Mouse (Mus musculus) C3H10T1/2 (cell line): Measurements from ENCODE around the gene Methig1. TPM values are rescaled to one million over a fixed set of nuclear protein-coding genes. Genes with fewer than 3 reads are reported as not detected.

Source experiments
- polyA plus RNA-seq, 2 experiments: library from polyadenylated mRNA; unstranded; fragments of >200 nt; fragmentation: generic; extraction: Trizol; gene quantifications; one replicate each; pipeline ENCODE4 v1.2.1; 2012; ENCODE audit warnings: missing spikeins in 2 of 2

The Methig1 gene
- polyA plus RNA-seq: under 1 TPM in 1 of 2 experiments, not detected in 1; 0.07 TPM

GRCm38 (mm10) chr15:100352711-100353250, at the start of gene Methig1, which contains the start of gene Mettl7a2:
Gene Methig1 (plus strand): TSS chr15:100353149.
Gene Mettl7a2 (plus strand): TSS chr15:100353200.

DNA sequence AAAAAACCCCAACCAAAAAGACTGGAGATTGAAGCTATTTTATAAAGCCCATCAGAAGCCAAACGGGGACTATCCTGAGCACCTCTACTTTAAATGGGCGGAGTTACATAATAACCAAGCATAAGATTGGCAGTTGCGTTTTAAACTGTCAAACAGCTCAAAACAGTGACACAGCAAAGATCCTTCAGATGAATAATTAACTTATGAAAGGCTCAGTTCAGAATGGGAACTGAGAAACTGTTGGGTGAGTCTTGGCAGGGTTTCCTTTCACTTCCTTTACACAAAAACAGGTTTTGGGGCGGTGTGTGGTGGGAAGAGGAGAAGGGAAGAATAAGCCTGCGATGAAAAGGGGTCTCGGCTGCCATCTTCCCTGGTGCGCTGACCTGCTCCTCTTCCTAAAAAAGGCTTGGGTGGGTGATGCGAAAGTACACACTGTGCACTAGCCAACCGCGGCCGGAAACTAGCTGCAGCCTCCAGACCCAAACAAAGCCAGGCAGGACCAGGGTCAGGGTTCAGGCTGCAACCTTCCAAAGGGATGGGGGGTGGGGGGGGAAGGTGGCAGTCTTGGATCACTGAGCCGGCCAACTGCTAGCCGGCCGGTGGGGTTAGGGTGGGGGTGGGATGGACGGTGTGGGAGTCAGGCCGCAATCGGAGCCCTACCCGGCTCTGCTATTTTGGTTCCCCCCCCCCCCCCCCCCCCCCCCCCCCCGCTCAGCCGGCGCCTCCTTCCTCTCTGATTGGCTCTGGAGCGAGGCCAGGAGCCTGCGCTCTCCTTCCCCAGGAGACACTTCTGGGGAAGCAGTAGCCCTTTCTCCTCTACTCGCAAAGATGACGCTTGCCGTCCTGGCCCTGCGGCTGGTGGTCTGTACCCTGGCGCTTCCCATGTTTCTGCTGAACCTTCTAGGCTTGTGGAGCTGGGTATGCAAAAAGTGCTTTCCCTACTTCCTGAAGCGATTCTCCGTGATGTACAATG, 48.6 kb upstream of the Methig1 start, which contains the start of gene Mettl7a1:
Mettl7a1 (plus strand) TSS at position 122 of the 973 bp plus-strand sequence.

GRCm38 (mm10) chr15:100334629-100335028, 18.3 kb upstream of the Methig1 start, which contains the start of gene Mettl7a3:
Gene Mettl7a3 (plus strand): TSS chr15:100334929.

DNA sequence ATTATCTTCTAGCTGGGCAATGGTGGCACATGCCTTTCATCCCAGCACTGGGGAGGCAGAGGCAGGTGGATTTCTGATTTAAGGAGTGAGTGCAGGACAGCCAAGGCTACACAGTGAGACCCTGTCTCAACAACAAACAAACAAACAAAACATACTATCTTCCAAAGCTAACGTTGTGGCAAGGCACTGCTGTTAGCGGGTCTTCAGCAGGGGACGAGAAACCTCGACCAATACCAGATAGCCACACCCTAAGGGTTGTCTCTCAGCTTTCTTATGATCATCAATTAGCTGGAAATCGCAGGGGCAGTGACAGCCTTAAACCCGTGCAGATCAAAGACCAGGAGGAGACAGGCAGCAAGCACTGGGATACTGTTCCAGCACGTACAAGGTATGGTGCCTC, 11.3 kb downstream of the Methig1 start, which contains the start of gene Higd1c:
Higd1c (plus strand) TSS at position 301 of the 400 bp plus-strand sequence.

DNA sequence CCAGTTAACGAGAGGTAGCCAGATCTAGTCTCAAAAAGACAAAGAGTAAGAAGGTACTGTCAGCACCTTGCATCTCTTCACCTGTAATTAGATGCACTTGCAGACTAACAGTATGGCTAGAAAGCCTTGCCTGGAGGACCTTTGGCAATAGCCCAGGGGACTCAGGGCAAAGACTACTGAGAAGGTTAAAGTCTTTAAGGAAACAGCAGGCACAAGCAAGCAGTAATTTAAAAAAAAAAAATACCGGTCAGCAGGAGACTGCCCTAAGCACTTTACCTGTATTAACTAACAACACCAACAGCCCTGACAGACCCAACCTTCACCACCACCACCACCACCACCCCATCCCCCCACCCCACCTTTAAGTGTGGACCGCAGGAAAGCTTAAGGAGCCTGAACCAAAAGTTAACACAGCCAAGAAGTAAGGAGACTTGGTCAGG, 68.8 kb downstream of the Methig1 start, which contains the start of gene Gm5475:
Gm5475 (plus strand) TSS at position 390 of the 440 bp plus-strand sequence.

DNA sequence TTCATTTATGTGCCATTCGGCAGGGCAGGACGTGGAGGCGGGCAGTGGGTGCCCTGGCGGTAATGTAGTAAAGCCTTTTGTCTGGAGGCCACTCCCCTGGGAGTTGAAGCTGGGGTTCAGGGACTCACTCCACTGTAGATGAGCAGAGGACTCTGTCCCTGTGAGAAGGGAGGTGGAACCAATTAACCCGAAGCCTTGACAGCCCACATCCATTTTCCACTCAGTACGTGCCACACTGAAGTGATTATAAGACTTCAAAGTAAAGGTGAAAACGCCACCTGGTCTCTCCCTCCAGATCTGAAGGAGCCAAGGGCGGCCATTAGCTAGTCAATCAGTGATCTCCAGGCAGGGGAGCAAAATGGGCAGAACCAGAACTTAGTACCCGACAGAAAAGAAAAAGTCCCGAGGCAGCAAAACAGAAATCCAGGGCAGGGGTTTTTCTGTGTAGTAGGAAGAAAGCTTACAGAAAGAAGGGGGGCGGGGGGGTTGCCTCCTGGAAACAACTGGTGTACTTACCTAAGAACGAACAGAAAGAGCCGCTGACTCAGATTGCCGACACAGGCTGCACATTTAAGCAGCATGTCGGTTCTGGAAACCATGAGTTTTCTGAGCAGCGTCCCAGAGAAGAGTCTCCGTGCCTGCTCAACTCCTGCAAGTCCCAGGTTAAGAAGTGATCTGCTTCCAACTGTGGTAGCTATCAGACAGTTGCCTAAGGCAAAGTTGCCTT, 71.6 kb downstream of the Methig1 start, which contains the start of gene Slc11a2:
Slc11a2 (minus strand) TSS at position 677 of the 727 bp plus-strand sequence.

Other genes with a start within 250 kb of the Methig1 start
- 10 to 100 TPM in 1 of 2 experiments, 1 to 10 TPM in 1; 2.3 to 15.4 TPM for gene Atf1, start 125.3 kb upstream of the Methig1 start, polyA plus RNA-seq
- not detected for gene Tmprss12, start 72.3 kb upstream of the Methig1 start, polyA plus RNA-seq
- gene Mettl7a1, start 49.0 kb upstream of the Methig1 start, polyA plus RNA-seq: 10 to 100 TPM in 1 of 2 experiments, 1 to 10 TPM in 1; 2.0 to 49.4 TPM
- gene Mettl7a3, start 18.2 kb upstream of the Methig1 start, polyA plus RNA-seq: under 1 TPM in 1 of 2 experiments, not detected in 1; 0.11 TPM
- gene Mettl7a2, start 51 bp downstream of the Methig1 start, polyA plus RNA-seq: under 1 TPM in 1 of 2 experiments, not detected in 1; 0.27 TPM
- gene Higd1c, start 11.4 kb downstream of the Methig1 start, polyA plus RNA-seq: not detected
- under 1 TPM; 0.02 to 0.08 TPM for gene Gm5475, start 69.0 kb downstream of the Methig1 start, polyA plus RNA-seq
- 10 to 100 TPM; 13.3 to 21.8 TPM for gene Slc11a2, start 71.9 kb downstream of the Methig1 start, polyA plus RNA-seq
- 10 to 100 TPM; 12.0 to 25.4 TPM for gene Letmd1, start 115.9 kb downstream of the Methig1 start, polyA plus RNA-seq
- 1 to 10 TPM; 1.1 to 6.7 TPM for gene Csrnp2, start 142.3 kb downstream of the Methig1 start, polyA plus RNA-seq
- 10 to 100 TPM in 1 of 2 experiments, 1 to 10 TPM in 1; 1.8 to 17.6 TPM for gene Tfcp2, start 198.9 kb downstream of the Methig1 start, polyA plus RNA-seq
- 10 to 100 TPM in 1 of 2 experiments, 1 to 10 TPM in 1; 3.1 to 27.1 TPM for gene Pou6f1, start 246.8 kb downstream of the Methig1 start, polyA plus RNA-seq